Mouse (Mus musculus) testis, adult 2 months (tissue): ENCODE data around the gene Mcoln2.

ENCODE experiments used
- CTCF ChIP-seq: fragments of 200-500 bp; IDR thresholded peaks from 2 replicates; pipeline ENCODE4 v1.5.1; 2012; ENCODE audit warnings: low read depth, mild to moderate bottlenecking, inconsistent platforms, low read length, moderate library complexity; ENCODE audit not compliant: control insufficient read depth, insufficient read depth, insufficient replicate concordance
- POLR2A ChIP-seq: fragments of 200-500 bp; IDR thresholded peaks from 2 replicates; pipeline ENCODE4 v1.6.1; 2012; ENCODE audit warnings: low read depth, mild to moderate bottlenecking, inconsistent platforms, low read length, moderate library complexity; ENCODE audit not compliant: control insufficient read depth

- TF ChIP-seq CTCF, result no peak
- no peak for TF ChIP-seq POLR2A
These were observed 38.7 kb upstream of the Mcoln2 start for GRCm38 (mm10) chr3:146110916-146111315.
